Mouse (Mus musculus) intestine, postnatal 0 days (tissue): ENCODE results near the gene Ubxn7. TPM values are rescaled to one million over a fixed set of nuclear protein-coding genes. Genes with fewer than 3 reads are reported as not detected.

Experiments used
- ATAC-seq: fragments of 200-750 bp; cut with Nextera tagmentation; 2 replicates; pipeline ENCODE4 v1.8.0; 2017; ENCODE audit warnings: mild to moderate bottlenecking, moderate TSS enrichment, moderate library complexity
- H3K27ac ChIP-seq: fragments of 300-500 bp; sonication (generic); 2 replicates; pipeline ENCODE4 v1.5.1; 2014; ENCODE audit warnings: mild to moderate bottlenecking, low read depth, low read length, moderate library complexity
- H3K27me3 ChIP-seq: fragments of 300-500 bp; sonication (generic); replicated peaks from 2 replicates; pipeline ENCODE4 v1.6.1; 2014; ENCODE audit warnings: low read length, mixed read lengths; ENCODE audit not compliant: control insufficient read depth, insufficient read depth
- H3K36me3 ChIP-seq: fragments of 300-500 bp; sonication (generic); 2 replicates; pipeline ENCODE4 v1.6.1; 2014; ENCODE audit warnings: mild to moderate bottlenecking, moderate library complexity; ENCODE audit not compliant: control insufficient read depth, insufficient read depth
- H3K4me1 ChIP-seq: fragments of 300-500 bp; sonication (generic); replicated peaks from 2 replicates; pipeline ENCODE4 v1.6.1; 2014; ENCODE audit warnings: antibody characterized with exemption, low read length, mixed read lengths; ENCODE audit not compliant: control insufficient read depth, insufficient read depth
- H3K4me2 ChIP-seq: fragments of 300-500 bp; sonication (generic); replicated peaks from 2 replicates; pipeline ENCODE4 v1.6.1; 2014; ENCODE audit warnings: low read depth, mild to moderate bottlenecking, moderate library complexity
- H3K4me3 ChIP-seq: fragments of 300-500 bp; sonication (generic); 2 replicates; pipeline ENCODE4 v1.5.1; 2014; ENCODE audit warnings: low read depth, low read length
- H3K9ac ChIP-seq: fragments of 300-500 bp; sonication (generic); 2 replicates; pipeline ENCODE4 v1.6.1; 2014; ENCODE audit warnings: mild to moderate bottlenecking, low read depth, low read length
- H3K9me3 ChIP-seq: fragments of 300-500 bp; sonication (generic); 2 replicates; pipeline ENCODE4 v1.6.1; 2016; ENCODE audit warnings: mixed run types; ENCODE audit not compliant: control insufficient read depth
- CTCF ChIP-seq: sonication (generic); IDR thresholded peaks from 2 replicates; pipeline ENCODE4 v1.5.1; 2016; ENCODE audit warnings: low read depth, mild to moderate bottlenecking, control low read depth, antibody characterized with exemption, moderate library complexity
- WGBS: fragments of 180-500 bp; shearing (Covaris S2); extraction: QIAGEN DNeasy Blood & Tissue Kit; methylation state at CpG from one replicate; pipeline ENCODE4 v1.1.7; 2014; 5-methylcytosine and 5-hydroxymethylcytosine counted together
- polyA plus RNA-seq: library from polyadenylated mRNA; unstranded; fragments of >200 nt; fragmentation: Nextera tagmentation; extraction: Ambion mirVana; gene quantifications from 2 replicates; pipeline ENCODE4 v1.2.1, GENCODE M21; 2015

The Ubxn7 gene
- polyA plus RNA-seq, 1 experiment from 2014 or later: 6.8 TPM

DNA sequence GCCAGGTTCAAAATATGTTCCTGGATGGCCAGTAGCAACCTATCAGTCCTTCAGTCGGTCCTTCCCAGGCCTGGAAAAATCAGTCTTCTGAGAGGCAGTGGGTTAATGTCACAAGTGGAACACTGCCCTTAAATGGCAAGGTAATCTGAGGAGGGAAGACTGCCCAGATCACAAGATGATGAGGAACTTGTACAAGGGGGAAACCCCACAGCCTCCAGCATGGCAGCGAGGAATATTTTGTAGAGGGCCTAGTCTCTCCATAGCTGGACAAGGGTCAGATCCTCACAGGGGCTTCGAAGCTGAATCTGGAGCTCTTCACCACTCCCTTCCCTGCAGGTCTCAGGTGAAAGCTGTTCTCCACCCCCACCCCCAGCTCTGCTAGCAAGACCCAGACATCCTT, 70.8 kb downstream of the Ubxn7 start:
- 73% methylated on average over 3 of the region's 3 CpGs for WGBS
- ATAC-seq: no peak

DNA sequence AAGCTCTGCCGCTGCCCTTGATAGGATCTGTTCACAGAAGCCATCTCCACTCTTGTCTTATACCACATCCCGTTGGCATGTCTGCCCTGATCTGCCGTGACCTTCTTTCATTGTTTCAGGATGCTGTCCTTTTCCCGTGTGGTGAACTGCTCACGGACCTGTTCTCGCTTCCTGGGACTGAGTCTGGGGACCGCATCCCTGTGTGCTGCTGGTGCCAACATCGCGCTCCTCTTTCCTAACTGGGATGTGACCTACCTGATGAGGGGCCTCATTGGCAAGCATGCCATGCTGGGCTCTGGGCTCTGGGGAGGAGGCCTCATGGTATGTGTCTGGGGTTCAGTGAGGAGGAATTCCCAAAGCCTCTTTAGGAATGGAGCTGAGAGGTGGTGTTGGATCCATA, 73.7 kb downstream of the Ubxn7 start:
- TF ChIP-seq CTCF: no peak
- ATAC-seq: no peak
- H3K27me3 ChIP-seq: no peaks in the 10 kb centered on the region
- no peaks in the 10 kb centered on the region for H3K9me3 ChIP-seq
- H3K9ac ChIP-seq: no peak overlapping the region
- 92% methylated on average over 9 of the region's 9 CpGs for WGBS
- no peaks in the 10 kb centered on the region for H3K4me1 ChIP-seq
- H3K36me3 ChIP-seq: no peaks in the 10 kb centered on the region
- no peak overlapping the region for H3K4me3 ChIP-seq
- H3K4me2 ChIP-seq: no peak overlapping the region
- H3K27ac ChIP-seq: no peak overlapping the region

More for the DNA sequence above, 70.8 kb downstream of the Ubxn7 start:
- no peak overlapping the region for H3K9ac ChIP-seq
- no peak overlapping the region for H3K4me2 ChIP-seq
- H3K36me3 ChIP-seq: no peaks in the 10 kb centered on the region
- TF ChIP-seq CTCF: no peak
- H3K27me3 ChIP-seq: no peaks in the 10 kb centered on the region
- H3K9me3 ChIP-seq: no peaks in the 10 kb centered on the region
- H3K4me1 ChIP-seq: no peaks in the 10 kb centered on the region
- no peak overlapping the region for H3K4me3 ChIP-seq
- no peak overlapping the region for H3K27ac ChIP-seq

DNA sequence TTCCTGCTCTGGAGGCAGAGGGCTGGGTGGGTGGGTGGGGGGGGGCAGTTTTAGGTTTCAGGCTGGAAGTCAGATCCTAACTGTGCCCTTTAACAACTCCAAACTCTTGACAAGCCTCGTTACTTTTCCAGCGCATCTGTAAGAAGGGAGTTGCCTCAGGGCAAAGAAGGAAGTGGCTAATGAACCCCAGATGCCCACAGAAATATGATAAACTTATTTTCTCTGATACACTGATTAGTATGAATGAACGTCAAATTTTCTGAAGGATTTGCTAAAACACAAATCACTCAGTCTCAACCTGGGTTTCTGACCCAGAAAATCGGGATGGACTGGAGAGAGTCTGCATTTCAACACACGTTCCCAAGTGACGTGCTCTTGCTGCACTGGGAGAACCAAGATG, 74.6 kb downstream of the Ubxn7 start:
- Histone ChIP-seq H3K4me1 (no peaks in the 10 kb centered on the region), H3K4me2 (no peak overlapping the region), H3K27me3 (no peaks in the 10 kb centered on the region), H3K9me3 (no peaks in the 10 kb centered on the region), H3K9ac (no peak overlapping the region), H3K4me3 (no peak overlapping the region), H3K36me3 (no peaks in the 10 kb centered on the region), H3K27ac (no peak overlapping the region)
- WGBS: 87% methylated on average over 6 of the region's 6 CpGs
- TF ChIP-seq CTCF: no peak
- no peak for ATAC-seq

DNA sequence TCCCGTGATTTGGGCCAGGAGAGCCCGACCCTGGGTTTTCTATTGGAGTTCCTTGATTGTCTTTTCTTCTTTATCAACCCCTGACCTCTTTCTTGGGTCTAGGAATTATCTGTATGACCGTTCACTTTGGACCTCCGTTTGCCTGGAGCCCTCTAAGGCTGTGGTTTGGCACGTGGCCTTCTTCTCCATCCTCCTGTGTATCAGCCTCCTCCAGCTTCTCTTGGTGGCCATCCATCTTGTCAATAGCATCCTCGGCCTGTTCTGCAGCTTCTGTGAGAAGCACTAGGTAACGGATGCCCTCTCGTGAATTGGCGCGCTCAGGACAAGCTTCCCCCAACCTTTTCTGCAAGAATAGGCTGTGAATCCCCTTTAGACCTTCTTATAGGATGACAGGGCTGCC, 75.7 kb downstream of the Ubxn7 start:
- Histone ChIP-seq H3K4me1 (no peaks in the 10 kb centered on the region), H3K36me3 (no peaks in the 10 kb centered on the region), H3K9me3 (no peaks in the 10 kb centered on the region), H3K9ac (no peak overlapping the region), H3K4me2 (no peak overlapping the region), H3K4me3 (no peak overlapping the region), H3K27ac (no peak overlapping the region), H3K27me3 (no peaks in the 10 kb centered on the region)
- no peak for TF ChIP-seq CTCF
- ATAC-seq: no peak
- 78% methylated on average over 10 of the region's 10 CpGs for WGBS

DNA sequence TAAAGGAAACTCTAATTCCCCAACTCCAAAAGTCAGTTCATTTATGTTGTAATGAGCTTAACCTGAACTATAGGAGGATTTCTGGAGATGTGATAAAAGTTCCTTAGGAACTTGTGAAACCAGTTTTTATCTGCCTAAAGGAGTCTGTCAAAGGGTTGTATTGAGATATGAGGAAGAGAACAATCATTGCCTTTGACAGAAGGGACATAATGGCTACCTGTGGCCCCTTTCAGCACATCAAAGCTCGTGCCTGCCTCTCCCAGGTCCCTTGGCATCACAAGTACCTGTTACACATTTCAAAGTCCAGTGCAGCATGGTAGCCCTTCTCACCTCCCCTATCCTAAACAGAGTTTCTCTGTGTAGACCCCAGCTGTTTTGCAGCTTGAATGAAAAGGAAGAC, 85.4 kb downstream of the Ubxn7 start:
- Histone ChIP-seq H3K27ac (no peak overlapping the region), H3K4me1 (peaks cover 5% of the 10 kb centered on the region), H3K9me3 (no peaks in the 10 kb centered on the region), H3K9ac (no peak overlapping the region), H3K4me2 (no peak overlapping the region), H3K27me3 (no peaks in the 10 kb centered on the region), H3K4me3 (no peak overlapping the region), H3K36me3 (no peaks in the 10 kb centered on the region)
- no peak for TF ChIP-seq CTCF
- 28% methylated on average over 1 of the region's 1 CpGs for WGBS
- ATAC-seq: peak; percentile 52

DNA sequence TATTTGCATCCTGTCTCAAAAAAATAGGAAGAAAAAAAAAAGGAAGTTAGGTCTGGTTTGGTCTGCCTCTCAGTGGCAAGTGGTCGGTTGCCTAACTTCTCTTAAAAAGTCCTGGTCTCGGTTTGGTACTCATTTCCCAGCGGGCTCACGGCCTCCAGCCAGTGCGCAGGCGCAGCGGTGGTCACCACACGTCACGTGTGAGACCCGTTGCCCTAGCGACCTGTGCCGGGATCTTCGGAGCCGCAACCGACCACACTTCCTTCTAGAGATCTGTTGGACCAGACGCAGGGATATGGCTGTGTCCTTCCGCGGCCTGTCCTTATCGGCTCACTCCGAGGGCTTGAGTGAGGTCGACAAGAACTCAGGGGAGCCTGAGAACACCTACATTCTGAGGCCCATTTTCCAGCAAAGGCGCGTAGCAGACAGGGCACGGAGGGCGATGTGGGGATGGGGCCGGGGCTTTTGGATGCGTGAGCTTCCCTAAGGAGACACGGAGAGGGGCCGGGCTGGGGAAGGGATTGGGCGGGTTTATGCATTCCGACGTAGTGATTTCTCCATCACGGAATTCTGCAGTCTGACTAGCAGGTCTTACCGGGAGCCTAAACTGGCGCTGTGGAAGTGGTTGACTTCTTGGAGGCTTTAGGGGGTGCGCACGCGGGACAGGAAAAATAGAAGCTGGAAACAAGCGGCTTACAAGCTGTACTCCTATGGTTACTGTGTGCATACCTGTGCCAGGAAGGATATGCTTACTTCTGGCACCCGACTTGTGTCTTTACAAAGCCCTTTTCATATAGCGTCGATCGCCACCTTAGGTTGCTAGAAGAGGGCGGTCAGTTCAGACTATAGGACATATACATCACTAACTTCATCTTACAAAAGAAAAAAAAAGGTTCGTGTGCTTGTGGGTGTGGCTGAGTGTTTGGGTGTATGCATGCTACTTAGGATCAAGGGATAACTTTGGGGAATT, 87.7 kb downstream of the Ubxn7 start, which contains the start of gene Tctex1d2:
TSS of gene Tctex1d2 (plus strand) at position 186 of the 967 bp plus-strand sequence.
- 2% methylated on average over 45 of the region's 45 CpGs for WGBS

More for the DNA sequence above, 87.7 kb downstream of the Ubxn7 start, which contains the start of gene Tctex1d2:
- peak; percentile 91 for ATAC-seq
- peak; percentile 9; the same call in 1 of the 2 replicates for TF ChIP-seq CTCF
- H3K4me3 ChIP-seq: peak within 1 kb of the TSS; percentile 65
- H3K9me3 ChIP-seq: no peaks in the 10 kb centered on the region
- H3K27ac ChIP-seq: peak within 1 kb of the TSS; percentile 81
- H3K4me1 ChIP-seq: peaks cover 5% of the 10 kb centered on the region
- peak within 1 kb of the TSS; percentile 87 for H3K4me2 ChIP-seq
- H3K36me3 ChIP-seq: no peaks in the 10 kb centered on the region
- H3K27me3 ChIP-seq: no peaks in the 10 kb centered on the region
- H3K9ac ChIP-seq: peak within 1 kb of the TSS; percentile 62
